Mouse (Mus musculus) limb, embryonic 14.5 days (tissue): ENCODE data around the gene Pou4f1. TPM values are rescaled to one million over a fixed set of nuclear protein-coding genes. Genes with fewer than 3 reads are reported as not detected.
"Not testable (repeated sequence)": the region's sequence is repeated elsewhere in the genome, so short reads cannot be mapped to it uniquely, and the experiment has no call there.

Source experiments
- ATAC-seq: fragments of 200-750 bp; cut with Nextera tagmentation; 2 replicates; pipeline ENCODE4 v1.8.0; 2017; ENCODE audit warnings: low read depth, moderate number of reproducible peaks, moderate TSS enrichment; ENCODE audit not compliant: low FRiP score
- DNase-seq: peaks from one replicate; pipeline ENCODE4 v3.0.0-alpha.2; 2015; ENCODE audit warnings: low spot score
- H3K27ac ChIP-seq: fragments of 300-500 bp; sonication (generic); replicated peaks from 2 replicates; pipeline ENCODE4 v1.5.1; 2014; ENCODE audit warnings: low read depth, mild to moderate bottlenecking, low read length, moderate library complexity, mixed read lengths
- H3K27me3 ChIP-seq: fragments of 300-500 bp; sonication (generic); 2 replicates; pipeline ENCODE4 v1.6.1; 2014; ENCODE audit warnings: low read length, mixed read lengths; ENCODE audit not compliant: control insufficient read depth, insufficient read depth
- H3K36me3 ChIP-seq: fragments of 300-500 bp; sonication (generic); 2 replicates; pipeline ENCODE4 v1.6.1; 2014; ENCODE audit warnings: mild to moderate bottlenecking, low read length, moderate library complexity, mixed read lengths; ENCODE audit not compliant: control insufficient read depth, insufficient read depth
- H3K4me1 ChIP-seq: fragments of 300-500 bp; sonication (generic); 2 replicates; pipeline ENCODE4 v1.6.1; 2014; ENCODE audit warnings: antibody characterized with exemption, low read length, mixed read lengths; ENCODE audit not compliant: control insufficient read depth, insufficient read depth
- H3K4me2 ChIP-seq: fragments of 300-500 bp; sonication (generic); replicated peaks from 2 replicates; pipeline ENCODE4 v1.6.1; 2014; ENCODE audit warnings: low read depth, mild to moderate bottlenecking, low read length, moderate library complexity; ENCODE audit not compliant: severe bottlenecking
- H3K4me3 ChIP-seq: fragments of 300-500 bp; sonication (generic); replicated peaks from 2 replicates; pipeline ENCODE4 v1.5.1; 2014; ENCODE audit warnings: low read length
- H3K9ac ChIP-seq: fragments of 300-500 bp; sonication (generic); 2 replicates; pipeline ENCODE4 v1.6.1; 2014; ENCODE audit warnings: mild to moderate bottlenecking, low read depth, low read length, moderate library complexity; ENCODE audit not compliant: severe bottlenecking
- H3K9me3 ChIP-seq: fragments of 300-500 bp; sonication (generic); 2 replicates; pipeline ENCODE4 v1.6.1; 2016; ENCODE audit warnings: low read length; ENCODE audit not compliant: control insufficient read depth
- POLR2A ChIP-seq: fragments of 200-500 bp; IDR thresholded peaks from 2 replicates; pipeline ENCODE4 v1.8.0; 2012; ENCODE audit warnings: inconsistent platforms, mild to moderate bottlenecking, moderate library complexity, borderline replicate concordance; ENCODE audit not compliant: insufficient read depth, insufficient read length; ENCODE audit errors: extremely low read depth
- WGBS: fragments of 180-500 bp; shearing (Covaris S2); extraction: QIAGEN DNeasy Blood & Tissue Kit; methylation state at CpG from one replicate; pipeline ENCODE4 v1.1.7; 2014; 5-methylcytosine and 5-hydroxymethylcytosine counted together
- polyA plus RNA-seq, 2 experiments: library from polyadenylated mRNA; depleted of rRNA in 1 of 2; stranded (reverse) in 1 of 2; unstranded in 1 of 2; fragments of >200 nt; fragmentation: Nextera tagmentation in 1 of 2; extraction: Ambion mirVana in 1 of 2; gene quantifications; 2 replicates each; pipeline versions ENCODE4 v1.2.1 to v1.2.3; 2012 to 2014

The Pou4f1 gene
- polyA plus RNA-seq (2012; rRNA removed) (0.22 and 0.29 TPM in 2 replicates), polyA plus RNA-seq (2014; fragmentation: Nextera tagmentation; extraction: Ambion mirVana) (0.17 and 0.48 TPM in 2 replicates)

- H3K9ac ChIP-seq: peak within 1 kb of the TSS; percentile 12; the same call in 1 of the 2 replicates
- DNase-seq (peak; percentile 70), ATAC-seq (peak; percentile 89)
- peak within 1 kb of the TSS; percentile 74 for H3K4me2 ChIP-seq
- TF ChIP-seq POLR2A: no peak
- H3K27ac ChIP-seq: no peak within 1 kb of the TSS
- peaks cover 93% of the 10 kb centered on the region for H3K27me3 ChIP-seq
- H3K4me3 ChIP-seq: peak within 1 kb of the TSS; percentile 45
- 3% methylated on average over 26 of the region's 62 CpGs for WGBS
- peaks cover 10% of the 10 kb centered on the region; the same call in 1 of the 2 replicates for H3K4me1 ChIP-seq
- no peaks in the 10 kb centered on the region for H3K36me3 ChIP-seq
- H3K9me3 ChIP-seq: no peaks in the 10 kb centered on the region
Measured at GRCm38 (mm10) chr14:104467966-104468622, at the start of gene Pou4f1. Gene Pou4f1 (minus strand): TSS chr14:104467999.

- ATAC-seq (no peak), DNase-seq (no peak)
- WGBS: 94% methylated on average over 1 of the region's 1 CpGs
- Histone ChIP-seq H3K9me3 (no peaks in the 10 kb centered on the region), H3K9ac (no peak overlapping the region), H3K4me2 (no peak overlapping the region), H3K4me1 (no peaks in the 10 kb centered on the region), H3K4me3 (no peak overlapping the region), H3K27me3 (no peaks in the 10 kb centered on the region), H3K27ac (no peak overlapping the region), H3K36me3 (peaks cover 12% of the 10 kb centered on the region)
- no peak for TF ChIP-seq POLR2A
Measured at GRCm38 (mm10) chr14:104511664-104512063, 43.9 kb upstream of the Pou4f1 start.

GRCm38 (mm10) chr14:104502761-104503160 lies 35.0 kb upstream of the Pou4f1 start:
- H3K36me3 ChIP-seq: peaks cover 66% of the 10 kb centered on the region
- H3K4me2 ChIP-seq, H3K9me3 ChIP-seq, H3K4me1 ChIP-seq, H3K9ac ChIP-seq, ATAC-seq, H3K27ac ChIP-seq, H3K27me3 ChIP-seq, H3K4me3 ChIP-seq, DNase-seq: not testable (repeated sequence)
- WGBS: 89% methylated on average over 3 of the region's 3 CpGs

- Histone ChIP-seq H3K9me3 (no peaks in the 10 kb centered on the region), H3K4me3 (no peak overlapping the region), H3K4me2 (no peak overlapping the region), H3K27ac (no peak overlapping the region), H3K9ac (no peak overlapping the region), H3K4me1 (no peaks in the 10 kb centered on the region), H3K27me3 (peaks cover 8% of the 10 kb centered on the region; the same call in 1 of the 2 replicates), H3K36me3 (peaks cover 19% of the 10 kb centered on the region)
- WGBS: 93% methylated on average over 8 of the region's 8 CpGs
- ATAC-seq: no peak
- DNase-seq: no peak
- TF ChIP-seq POLR2A: no peak
Measured at GRCm38 (mm10) chr14:104479751-104480150, 12.0 kb upstream of the Pou4f1 start.

- Histone ChIP-seq H3K4me1 (no peaks in the 10 kb centered on the region), H3K27ac (no peak overlapping the region), H3K9ac (no peak overlapping the region), H3K9me3 (no peaks in the 10 kb centered on the region), H3K36me3 (peaks cover 19% of the 10 kb centered on the region), H3K4me3 (no peak overlapping the region), H3K4me2 (no peak overlapping the region), H3K27me3 (peaks cover 20% of the 10 kb centered on the region)
- DNase-seq (no peak), ATAC-seq (no peak)
- WGBS: 91% methylated on average over 5 of the region's 5 CpGs
- no peak for TF ChIP-seq POLR2A
Measured at GRCm38 (mm10) chr14:104478593-104478992, 10.8 kb upstream of the Pou4f1 start.

GRCm38 (mm10) chr14:104477616-104478015 lies 9.8 kb upstream of the Pou4f1 start:
- WGBS: 87% methylated on average over 8 of the region's 8 CpGs
- ATAC-seq: no peak
- TF ChIP-seq POLR2A: no peak

More at GRCm38 (mm10) chr14:104477616-104478015, 9.8 kb upstream of the Pou4f1 start:
- DNase-seq: no peak
- peaks cover 19% of the 10 kb centered on the region for H3K36me3 ChIP-seq
- H3K9ac ChIP-seq: no peak overlapping the region
- H3K27me3 ChIP-seq: peaks cover 29% of the 10 kb centered on the region
- H3K9me3 ChIP-seq: no peaks in the 10 kb centered on the region
- H3K27ac ChIP-seq: no peak overlapping the region
- no peak overlapping the region for H3K4me3 ChIP-seq
- no peak overlapping the region for H3K4me2 ChIP-seq
- peaks cover 7% of the 10 kb centered on the region; the same call in 1 of the 2 replicates for H3K4me1 ChIP-seq
